Mouse (Mus musculus) embryonic facial prominence, embryonic 15.5 days (tissue): ENCODE measurements at regions not wholly inside any gene's neighbourhood (a gene's known extent, or its start where the extent isn't known, plus 50 kb on each side); places are given as distances from the start of the nearest gene placed in this dataset.

Experiments used
- ATAC-seq: fragments of 200-750 bp; cut with Nextera tagmentation; 2 replicates; pipeline ENCODE4 v1.8.0; 2017; ENCODE audit warnings: low read depth, moderate TSS enrichment; ENCODE audit not compliant: insufficient number of reproducible peaks, low FRiP score, low TSS enrichment
- H3K27ac ChIP-seq: fragments of 300-500 bp; sonication (generic); replicated peaks from 2 replicates; pipeline ENCODE4 v1.5.1; 2015; ENCODE audit warnings: mild to moderate bottlenecking, inconsistent platforms
- H3K27me3 ChIP-seq: fragments of 300-500 bp; sonication (generic); 2 replicates; pipeline ENCODE4 v1.6.1; 2015; ENCODE audit warnings: inconsistent platforms
- H3K36me3 ChIP-seq: fragments of 300-500 bp; sonication (generic); 2 replicates; pipeline ENCODE4 v1.6.1; 2015; ENCODE audit warnings: mild to moderate bottlenecking, inconsistent platforms
- H3K4me1 ChIP-seq: fragments of 300-500 bp; sonication (generic); 2 replicates; pipeline ENCODE4 v1.6.1; 2015; ENCODE audit warnings: inconsistent platforms
- H3K4me2 ChIP-seq: fragments of 300-500 bp; sonication (generic); replicated peaks from 2 replicates; pipeline ENCODE4 v1.6.1; 2015; ENCODE audit warnings: mild to moderate bottlenecking, inconsistent platforms
- H3K4me3 ChIP-seq: fragments of 300-500 bp; sonication (generic); replicated peaks from 2 replicates; pipeline ENCODE4 v1.5.1; 2015; ENCODE audit warnings: mild to moderate bottlenecking, inconsistent platforms
- H3K9ac ChIP-seq: fragments of 300-500 bp; sonication (generic); 2 replicates; pipeline ENCODE4 v1.6.1; 2015; ENCODE audit warnings: inconsistent platforms
- H3K9me3 ChIP-seq: fragments of 300-500 bp; sonication (generic); replicated peaks from 2 replicates; pipeline ENCODE4 v1.6.1; 2016; ENCODE audit warnings: inconsistent platforms
- WGBS: fragments of 180-500 bp; shearing (Covaris S2); methylation state at CpG from one replicate; pipeline ENCODE4 v1.1.7; 2015; 5-methylcytosine and 5-hydroxymethylcytosine counted together

GRCm38 (mm10) chr16:55540336-55541015, 242.7 kb upstream of the Zpld1 start:
- H3K9ac ChIP-seq, result no peak overlapping the region
- H3K27me3 ChIP-seq, result no peaks in the 10 kb centered on the region
- H3K4me2 ChIP-seq, result no peak overlapping the region
- H3K4me3 ChIP-seq, result no peak overlapping the region
- WGBS, result 81% methylated on average over 3 of the region's 3 CpGs
- no peaks in the 10 kb centered on the region for H3K36me3 ChIP-seq
- ATAC-seq, result no peak
- H3K4me1 ChIP-seq, result no peaks in the 10 kb centered on the region
- no peak overlapping the region for H3K27ac ChIP-seq
- H3K9me3 ChIP-seq, result no peaks in the 10 kb centered on the region

DNA sequence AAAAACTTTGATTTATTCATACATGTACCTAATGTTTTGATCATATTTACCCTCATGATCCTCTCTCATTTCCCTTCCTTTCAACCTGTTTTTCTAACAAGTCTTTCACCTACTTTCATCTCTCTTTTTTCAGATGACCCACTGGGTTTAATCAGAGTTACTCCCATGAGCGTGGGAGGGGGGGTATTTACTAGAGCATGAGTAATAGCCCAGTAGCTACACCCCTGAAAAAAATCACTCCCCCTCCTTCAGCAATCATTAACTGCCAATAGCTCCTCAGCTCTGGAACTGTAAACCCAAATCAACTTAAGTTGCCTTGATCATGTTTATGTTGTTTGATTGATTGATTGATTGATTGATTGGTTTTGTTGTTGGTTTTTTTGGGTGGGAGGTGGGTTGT, 241.4 kb upstream of the Zpld1 start:
- ATAC-seq, result no peak
- Histone ChIP-seq H3K9me3 (no peaks in the 10 kb centered on the region), H3K27me3 (no peaks in the 10 kb centered on the region), H3K4me1 (no peaks in the 10 kb centered on the region), H3K4me2 (no peak overlapping the region), H3K36me3 (no peaks in the 10 kb centered on the region), H3K4me3 (no peak overlapping the region), H3K9ac (no peak overlapping the region), H3K27ac (no peak overlapping the region)
- WGBS, result 67% methylated on average over 1 of the region's 1 CpGs

GRCm38 (mm10) chr16:55537548-55537947, 239.8 kb upstream of the Zpld1 start:
- H3K4me2 ChIP-seq, result no peak overlapping the region
- H3K9ac ChIP-seq, result no peak overlapping the region
- no peak for ATAC-seq
- no peaks in the 10 kb centered on the region for H3K36me3 ChIP-seq
- no peaks in the 10 kb centered on the region for H3K4me1 ChIP-seq
- H3K27me3 ChIP-seq, result no peaks in the 10 kb centered on the region
- no peak overlapping the region for H3K27ac ChIP-seq
- WGBS, result 78% methylated on average over 5 of the region's 5 CpGs
- H3K9me3 ChIP-seq, result no peaks in the 10 kb centered on the region
- H3K4me3 ChIP-seq, result no peak overlapping the region

DNA sequence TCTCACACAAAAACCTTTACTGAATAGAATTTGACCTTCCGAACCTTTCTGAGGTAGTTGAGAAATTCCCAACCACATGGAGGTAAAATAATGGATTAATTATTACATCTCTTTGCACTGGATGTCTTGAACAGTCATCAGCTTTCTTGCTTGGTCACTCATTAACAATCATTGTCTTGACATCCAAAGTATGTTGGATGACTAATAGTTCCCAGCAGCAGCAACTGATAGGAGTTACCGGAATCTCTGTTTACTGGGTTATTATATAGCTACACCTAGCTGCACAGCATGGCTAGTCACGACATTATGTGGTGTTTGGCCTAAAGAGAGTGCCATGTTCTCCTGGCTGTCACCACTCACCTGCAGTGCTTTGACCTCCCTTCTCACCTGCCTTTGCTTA, 234.9 kb upstream of the Zpld1 start:
- Histone ChIP-seq H3K4me2 (no peak overlapping the region), H3K9me3 (no peaks in the 10 kb centered on the region), H3K27ac (no peak overlapping the region), H3K36me3 (no peaks in the 10 kb centered on the region), H3K4me1 (no peaks in the 10 kb centered on the region), H3K4me3 (no peak overlapping the region), H3K9ac (no peak overlapping the region), H3K27me3 (no peaks in the 10 kb centered on the region)
- WGBS, result 84% methylated on average over 3 of the region's 3 CpGs
- no peak for ATAC-seq

GRCm38 (mm10) chr16:55530844-55531243, 233.1 kb upstream of the Zpld1 start:
- H3K4me3 ChIP-seq, result no peak overlapping the region
- H3K27ac ChIP-seq, result no peak overlapping the region
- no peak overlapping the region for H3K4me2 ChIP-seq
- no peak for ATAC-seq
- no peak overlapping the region for H3K9ac ChIP-seq
- H3K36me3 ChIP-seq, result no peaks in the 10 kb centered on the region
- no peaks in the 10 kb centered on the region for H3K4me1 ChIP-seq
- no peaks in the 10 kb centered on the region for H3K9me3 ChIP-seq
- H3K27me3 ChIP-seq, result no peaks in the 10 kb centered on the region

DNA sequence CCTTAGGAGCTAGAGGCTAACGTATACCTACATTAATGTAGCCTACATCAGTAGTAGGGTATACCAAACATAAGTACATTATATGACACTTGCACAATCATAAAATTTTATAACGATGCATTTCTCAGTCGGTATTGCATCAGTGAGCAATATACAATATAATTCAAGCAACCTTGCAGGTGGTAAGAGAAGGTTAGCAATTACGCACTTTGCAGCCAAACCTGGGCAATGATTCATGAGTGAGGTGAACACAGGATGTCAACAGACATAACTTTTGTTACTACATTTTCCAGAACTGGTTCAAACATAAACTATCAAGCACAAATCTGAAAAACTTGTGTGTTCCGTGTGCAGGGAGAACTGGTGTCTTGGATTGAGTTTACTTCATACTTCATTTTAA, 229.9 kb upstream of the Zpld1 start:
- no peaks in the 10 kb centered on the region for H3K4me1 ChIP-seq
- H3K4me3 ChIP-seq, result no peak overlapping the region
- no peaks in the 10 kb centered on the region for H3K27me3 ChIP-seq
- no peak overlapping the region for H3K27ac ChIP-seq
- no peak for ATAC-seq
- 82% methylated on average over 5 of the region's 5 CpGs for WGBS
- H3K36me3 ChIP-seq, result no peaks in the 10 kb centered on the region
- H3K4me2 ChIP-seq, result no peak overlapping the region
- no peak overlapping the region for H3K9ac ChIP-seq
- H3K9me3 ChIP-seq, result no peaks in the 10 kb centered on the region

- no peak for ATAC-seq
- no peaks in the 10 kb centered on the region for H3K9me3 ChIP-seq
- H3K4me2 ChIP-seq, result no peak overlapping the region
- 63% methylated on average over 5 of the region's 5 CpGs for WGBS
- H3K9ac ChIP-seq, result no peak overlapping the region
- no peak overlapping the region for H3K27ac ChIP-seq
- no peaks in the 10 kb centered on the region for H3K27me3 ChIP-seq
- no peaks in the 10 kb centered on the region for H3K4me1 ChIP-seq
- H3K4me3 ChIP-seq, result no peak overlapping the region
- no peaks in the 10 kb centered on the region for H3K36me3 ChIP-seq
Observed at GRCm38 (mm10) chr16:55526230-55526842, 228.6 kb upstream of the Zpld1 start.

GRCm38 (mm10) chr16:55523264-55523663, 225.5 kb upstream of the Zpld1 start:
- WGBS, result 89% methylated on average over 1 of the region's 1 CpGs
- Histone ChIP-seq H3K27me3 (no peaks in the 10 kb centered on the region), H3K4me3 (no peak overlapping the region), H3K9ac (no peak overlapping the region), H3K4me1 (no peaks in the 10 kb centered on the region), H3K9me3 (no peaks in the 10 kb centered on the region), H3K27ac (no peak overlapping the region), H3K4me2 (no peak overlapping the region), H3K36me3 (no peaks in the 10 kb centered on the region)
- no peak for ATAC-seq

DNA sequence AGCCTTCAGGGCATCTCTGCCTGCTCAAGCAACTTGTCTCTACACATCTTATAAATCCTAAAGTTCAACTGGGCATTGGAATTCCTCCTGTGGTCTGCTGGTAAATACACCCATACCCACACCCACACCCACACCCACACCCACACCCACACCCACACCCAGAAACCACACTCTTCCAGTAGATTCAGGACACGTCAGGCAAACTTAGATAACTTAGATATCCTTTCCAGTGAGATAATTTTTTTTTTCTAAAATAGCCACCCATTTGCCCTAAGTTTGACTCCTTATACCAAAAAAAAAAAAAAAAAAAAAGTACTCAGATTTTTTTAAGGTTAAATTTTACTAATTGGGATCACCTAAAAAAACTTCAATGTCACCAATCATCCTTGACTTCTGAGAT, 224.5 kb upstream of the Zpld1 start:
- no peaks in the 10 kb centered on the region for H3K9me3 ChIP-seq
- H3K36me3 ChIP-seq, result no peaks in the 10 kb centered on the region
- H3K4me1 ChIP-seq, result no peaks in the 10 kb centered on the region
- H3K9ac ChIP-seq, result no peak overlapping the region
- H3K27me3 ChIP-seq, result no peaks in the 10 kb centered on the region
- no peak overlapping the region for H3K4me2 ChIP-seq
- H3K4me3 ChIP-seq, result no peak overlapping the region
- ATAC-seq, result no peak
- no peak overlapping the region for H3K27ac ChIP-seq
- WGBS, result 63% methylated on average over 1 of the region's 1 CpGs

GRCm38 (mm10) chr16:55521421-55521971, 223.7 kb upstream of the Zpld1 start:
- no peaks in the 10 kb centered on the region for H3K36me3 ChIP-seq
- no peak overlapping the region for H3K4me2 ChIP-seq
- H3K27me3 ChIP-seq, result no peaks in the 10 kb centered on the region
- H3K4me3 ChIP-seq, result no peak overlapping the region
- H3K27ac ChIP-seq, result no peak overlapping the region
- no peak for ATAC-seq
- H3K9ac ChIP-seq, result no peak overlapping the region
- H3K9me3 ChIP-seq, result no peaks in the 10 kb centered on the region
- no peaks in the 10 kb centered on the region for H3K4me1 ChIP-seq
- 89% methylated on average over 6 of the region's 6 CpGs for WGBS

- WGBS, result 81% methylated on average over 6 of the region's 6 CpGs
- ATAC-seq, result no peak
- no peak overlapping the region for H3K4me2 ChIP-seq
Observed at GRCm38 (mm10) chr16:55520077-55520476, 222.3 kb upstream of the Zpld1 start.

GRCm38 (mm10) chr16:55519646-55520045, 221.9 kb upstream of the Zpld1 start:
- Histone ChIP-seq H3K4me2 (no peak overlapping the region), H3K9ac (no peak overlapping the region), H3K4me1 (no peaks in the 10 kb centered on the region), H3K27ac (no peak overlapping the region), H3K4me3 (no peak overlapping the region), H3K36me3 (no peaks in the 10 kb centered on the region), H3K27me3 (no peaks in the 10 kb centered on the region), H3K9me3 (no peaks in the 10 kb centered on the region)
- ATAC-seq, result peak; percentile 24; the same call in 1 of the 2 replicates
- 70% methylated on average over 1 of the region's 1 CpGs for whole genome bisulfite sequencing

More at GRCm38 (mm10) chr16:55520077-55520476, 222.3 kb upstream of the Zpld1 start:
- no peaks in the 10 kb centered on the region for H3K27me3 ChIP-seq
- no peak overlapping the region for H3K9ac ChIP-seq
- H3K36me3 ChIP-seq, result no peaks in the 10 kb centered on the region
- H3K9me3 ChIP-seq, result no peaks in the 10 kb centered on the region
- H3K4me1 ChIP-seq, result no peaks in the 10 kb centered on the region
- no peak overlapping the region for H3K4me3 ChIP-seq
- H3K27ac ChIP-seq, result no peak overlapping the region
